Mouse (Mus musculus): Measurements from ENCODE around the gene Kri1. TPM values are rescaled to one million over a fixed set of nuclear protein-coding genes. Genes with fewer than 3 reads are reported as not detected.
"Not testable (repeated sequence)": the region's sequence is repeated elsewhere in the genome, so short reads cannot be mapped to it uniquely, and the experiment has no call there.

Gene Kri1
- total RNA-seq, 1 experiment from 2014 or later: 64.0 TPM

DNA sequence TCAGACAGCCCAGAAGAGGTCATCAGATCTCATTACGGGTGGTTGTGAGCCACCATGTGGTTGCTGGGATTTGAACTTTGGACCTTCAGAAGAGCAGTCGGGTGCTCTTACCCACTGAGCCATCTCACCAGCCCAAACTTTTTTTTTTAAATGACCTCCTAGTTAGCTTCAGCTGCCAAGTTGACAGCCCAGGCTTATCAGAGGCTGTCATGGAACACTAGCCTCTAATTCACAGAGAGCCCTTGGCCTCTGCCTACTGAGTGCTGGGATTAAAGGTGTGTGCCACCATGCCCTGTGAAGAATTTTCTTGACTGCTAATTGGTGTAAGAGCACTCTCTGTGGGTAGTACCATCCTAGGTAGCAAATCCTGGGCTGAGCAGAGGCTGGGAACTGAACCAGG, 64.3 kb downstream of the Kri1 start:
- ATAC-seq (replicated peaks; ENCODE audit: low read depth, poor library complexity, severe bottlenecking): not testable (repeated sequence)

Other genes with a start within 250 kb of the Kri1 start
- 1.7 TPM in 1 of 2 replicates, not detected in the other for gene Zglp1, start 220.9 kb downstream of the Kri1 start, total RNA-seq (2017)
- gene Gm49373, start 214.9 kb downstream of the Kri1 start, total RNA-seq (2017): not detected in 2 replicates
- 48.3 and 54.3 TPM in 2 replicates for gene Fdx1l, start 214.4 kb downstream of the Kri1 start, total RNA-seq (2017)
- 4.4 and 8.4 TPM in 2 replicates for gene Gm38431, start 196.0 kb downstream of the Kri1 start, total RNA-seq (2017)
- gene Raver1, start 196.0 kb downstream of the Kri1 start, total RNA-seq (2017): 30.2 and 38.9 TPM in 2 replicates
- 11.8 and 13.8 TPM in 2 replicates for gene Tyk2, start 156.7 kb downstream of the Kri1 start, total RNA-seq (2017)
- 348 and 349 TPM in 2 replicates for gene Cdc37, start 138.0 kb downstream of the Kri1 start, total RNA-seq (2017)
- 5.4 and 10.9 TPM in 2 replicates for gene Pde4a, start 122.3 kb downstream of the Kri1 start, total RNA-seq (2017)
- 35.4 and 38.3 TPM in 2 replicates for gene Keap1, start 48.6 kb downstream of the Kri1 start, total RNA-seq (2017)
- gene S1pr5, start 39.5 kb downstream of the Kri1 start, total RNA-seq (2017): 0.09 TPM in 1 of 2 replicates, not detected in the other
- 6.1 and 14.8 TPM in 2 replicates for gene Atg4d, start 22.7 kb downstream of the Kri1 start, total RNA-seq (2017)
- 8.4 and 25.3 TPM in 2 replicates for gene Cdkn2d, start 3.4 kb upstream of the Kri1 start, total RNA-seq (2017)
- gene Ap1m2, start 24.4 kb upstream of the Kri1 start, total RNA-seq (2017): 0.37 and 2.5 TPM in 2 replicates
- gene Slc44a2, start 32.7 kb upstream of the Kri1 start, total RNA-seq (2017): 76.6 and 80.6 TPM in 2 replicates
- 73.7 and 95.9 TPM in 2 replicates for gene Ilf3, start 79.9 kb upstream of the Kri1 start, total RNA-seq (2017)
- 22.5 and 25.5 TPM in 2 replicates for gene Qtrt1, start 123.9 kb upstream of the Kri1 start, total RNA-seq (2017)
- gene Dnm2, start 136.9 kb upstream of the Kri1 start, total RNA-seq (2017): 53.9 and 65.9 TPM in 2 replicates
- gene Tmed1, start 222.3 kb upstream of the Kri1 start, total RNA-seq (2017): 13.8 and 17.1 TPM in 2 replicates
- 0.39 and 2.6 TPM in 2 replicates for gene AB124611, start 238.2 kb upstream of the Kri1 start, total RNA-seq (2017)